Mouse (Mus musculus) stomach, postnatal 0 days (tissue): ENCODE measurements around the gene Thsd4. TPM values are rescaled to one million over a fixed set of nuclear protein-coding genes. Genes with fewer than 3 reads are reported as not detected.
A peak's percentile ranks its signal among the peaks of the same experiment; 100 is the strongest.
"Not testable (repeated sequence)": the region's sequence is repeated elsewhere in the genome, so short reads cannot be mapped to it uniquely, and the experiment has no call there.

Experiments
- ATAC-seq: fragments of 200-750 bp; cut with Nextera tagmentation; 2 replicates; pipeline ENCODE4 v1.8.0; 2017; ENCODE audit not compliant: low FRiP score, low TSS enrichment
- DNase-seq: peaks from one replicate; pipeline ENCODE4 v3.0.0-alpha.2; 2016; ENCODE audit warnings: low spot score
- H3K27ac ChIP-seq: fragments of 300-500 bp; sonication (generic); replicated peaks from 2 replicates; pipeline ENCODE4 v1.5.1; 2014; ENCODE audit warnings: mild to moderate bottlenecking, control low read depth
- H3K27me3 ChIP-seq: fragments of 300-500 bp; sonication (generic); 2 replicates; pipeline ENCODE4 v1.6.1; 2014; ENCODE audit warnings: low read length; ENCODE audit not compliant: control insufficient read depth, insufficient read depth
- H3K36me3 ChIP-seq: fragments of 300-500 bp; sonication (generic); 2 replicates; pipeline ENCODE4 v1.6.1; 2014; ENCODE audit warnings: low read length, mixed read lengths; ENCODE audit not compliant: control insufficient read depth, insufficient read depth
- H3K4me1 ChIP-seq: fragments of 300-500 bp; sonication (generic); replicated peaks from 2 replicates; pipeline ENCODE4 v1.6.1; 2014; ENCODE audit warnings: antibody characterized with exemption; ENCODE audit not compliant: control insufficient read depth, insufficient read depth
- H3K4me2 ChIP-seq: fragments of 300-500 bp; sonication (generic); replicated peaks from 2 replicates; pipeline ENCODE4 v1.6.1; 2014; ENCODE audit warnings: low read depth, mild to moderate bottlenecking, control low read depth, moderate library complexity
- H3K4me3 ChIP-seq: fragments of 300-500 bp; sonication (generic); 2 replicates; pipeline ENCODE4 v1.5.1; 2014; ENCODE audit warnings: low read depth, low read length, control low read depth
- H3K9ac ChIP-seq: fragments of 300-500 bp; sonication (generic); 2 replicates; pipeline ENCODE4 v1.6.1; 2014; ENCODE audit warnings: mild to moderate bottlenecking, low read length, control low read depth, mixed read lengths
- H3K9me3 ChIP-seq: fragments of 300-500 bp; sonication (generic); 2 replicates; pipeline ENCODE4 v1.6.1; 2016; ENCODE audit warnings: low read length; ENCODE audit not compliant: control insufficient read depth
- CTCF ChIP-seq: IDR thresholded peaks from 2 replicates; pipeline ENCODE4 v1.5.1; 2016; ENCODE audit warnings: antibody characterized with exemption, low read depth, mild to moderate bottlenecking, moderate library complexity
- EP300 ChIP-seq: optimal IDR thresholded peaks from 2 replicates; pipeline ENCODE3; 2016; ENCODE audit warnings: antibody characterized with exemption
- WGBS: fragments of 180-500 bp; shearing (Covaris S2); extraction: QIAGEN DNeasy Blood & Tissue Kit; methylation state at CpG from one replicate; pipeline ENCODE4 v1.1.7; 2014; 5-methylcytosine and 5-hydroxymethylcytosine counted together
- polyA plus RNA-seq: library from polyadenylated mRNA; unstranded; fragments of >200 nt; fragmentation: Nextera tagmentation; extraction: Ambion mirVana; gene quantifications from 2 replicates; pipeline ENCODE4 v1.2.1, GENCODE M21; 2015

Gene Thsd4
- polyA plus RNA-seq, 1 experiment from 2014 or later, result 10.7 TPM

DNA sequence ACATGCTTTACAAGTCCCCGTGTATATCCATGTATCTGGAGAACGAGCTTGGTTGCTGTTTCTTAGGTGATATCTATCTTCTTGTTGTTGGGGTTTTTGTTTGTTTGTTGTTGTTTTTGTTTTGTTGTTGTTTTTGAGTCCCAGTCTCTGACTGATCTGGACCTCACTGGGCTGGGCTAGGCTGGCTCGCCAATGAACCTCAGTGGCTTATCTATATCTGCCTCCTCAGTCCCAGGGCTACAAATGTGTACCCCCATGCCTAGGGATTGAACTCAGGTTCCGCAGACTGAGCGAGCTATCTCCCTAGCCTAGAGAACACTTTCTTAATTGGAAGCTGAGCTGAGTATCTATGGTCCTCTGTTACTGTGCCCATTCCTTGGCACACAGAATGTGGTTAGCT is 241.1 kb downstream of the Thsd4 start:
- WGBS, result 79% methylated on average over 5 of the region's 5 CpGs
- H3K36me3 ChIP-seq, result no peaks in the 10 kb centered on the region
- no peak for ATAC-seq
- TF ChIP-seq CTCF (no peak), EP300 (no peak)
- H3K4me1 ChIP-seq, result no peaks in the 10 kb centered on the region
- no peaks in the 10 kb centered on the region for H3K27me3 ChIP-seq
- H3K4me2 ChIP-seq, result no peak overlapping the region
- no peaks in the 10 kb centered on the region for H3K9me3 ChIP-seq
- no peak overlapping the region for H3K4me3 ChIP-seq
- no peak overlapping the region for H3K9ac ChIP-seq
- H3K27ac ChIP-seq, result peak overlapping the region; percentile 53; the same call in 1 of the 2 replicates
- no peak for DNase-seq

GRCm38 (mm10) chr9:60279556-60279955 is 242.3 kb downstream of the Thsd4 start:
- 60% methylated on average over 6 of the region's 6 CpGs for WGBS

GRCm38 (mm10) chr9:60276351-60276750 is 245.5 kb downstream of the Thsd4 start:
- H3K4me2 ChIP-seq, result no peak overlapping the region
- no peak overlapping the region for H3K27ac ChIP-seq
- H3K4me3 ChIP-seq, result no peak overlapping the region
- H3K4me1 ChIP-seq, result no peaks in the 10 kb centered on the region
- 22% methylated on average over 5 of the region's 5 CpGs for WGBS
- no peaks in the 10 kb centered on the region for H3K27me3 ChIP-seq
- H3K9ac ChIP-seq, result no peak overlapping the region
- no peak for DNase-seq
- H3K36me3 ChIP-seq, result no peaks in the 10 kb centered on the region
- no peak for TF ChIP-seq EP300
- TF ChIP-seq CTCF, result peak; percentile 75
- no peaks in the 10 kb centered on the region for H3K9me3 ChIP-seq
- ATAC-seq, result no peak

More at GRCm38 (mm10) chr9:60279556-60279955, 242.3 kb downstream of the Thsd4 start:
- Histone ChIP-seq H3K4me2 (no peak overlapping the region), H3K9me3 (no peaks in the 10 kb centered on the region), H3K27ac (no peak overlapping the region), H3K9ac (no peak overlapping the region), H3K4me1 (no peaks in the 10 kb centered on the region), H3K27me3 (no peaks in the 10 kb centered on the region), H3K36me3 (no peaks in the 10 kb centered on the region), H3K4me3 (no peak overlapping the region)
- no peak for DNase-seq
- TF ChIP-seq CTCF, result no peak
- TF ChIP-seq EP300, result no peak
- ATAC-seq, result no peak

DNA sequence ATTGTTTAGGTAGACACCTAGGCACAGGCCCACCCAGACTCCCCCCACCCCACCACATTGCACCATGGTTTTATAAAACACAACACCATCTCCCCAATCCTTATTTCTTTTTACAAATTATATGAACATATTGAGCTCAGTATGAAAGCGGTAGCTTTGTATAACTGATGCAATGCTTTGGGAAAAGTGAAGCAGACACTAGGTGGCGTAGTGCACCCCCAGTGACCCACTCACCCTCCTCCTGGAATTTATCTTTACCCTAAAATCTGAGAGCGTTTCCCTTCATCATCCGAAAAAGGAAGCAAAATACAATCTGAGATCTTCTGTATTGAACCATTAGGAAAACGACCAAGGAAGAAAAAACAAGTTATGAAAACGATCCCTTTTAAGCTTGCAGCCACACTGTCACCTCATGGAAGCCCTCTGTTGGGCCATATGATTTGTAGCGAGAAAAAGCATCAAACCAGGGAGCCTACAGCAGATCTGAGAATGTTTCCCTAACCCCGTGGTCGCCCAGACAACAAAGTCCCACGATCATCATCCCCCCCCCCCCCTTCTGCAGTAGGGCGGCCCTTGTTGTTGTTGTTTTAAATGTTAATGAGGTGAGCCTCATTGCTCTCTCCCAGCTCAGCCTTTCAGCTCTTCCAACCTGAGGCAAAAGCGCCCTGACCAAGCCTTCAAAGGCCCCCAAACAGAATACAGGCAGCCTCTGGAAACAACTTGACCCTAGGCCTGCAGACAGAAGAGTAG is 246.3 kb downstream of the Thsd4 start:
- Histone ChIP-seq H3K27ac (no peak overlapping the region), H3K4me1 (no peaks in the 10 kb centered on the region), H3K27me3 (no peaks in the 10 kb centered on the region), H3K9me3 (no peaks in the 10 kb centered on the region), H3K9ac (no peak overlapping the region), H3K36me3 (no peaks in the 10 kb centered on the region), H3K4me2 (no peak overlapping the region), H3K4me3 (no peak overlapping the region)
- DNase-seq (no peak), ATAC-seq (no peak)
- WGBS, result 44% methylated on average over 12 of the region's 12 CpGs
- TF ChIP-seq CTCF (peak; percentile 72), EP300 (no peak)

DNA sequence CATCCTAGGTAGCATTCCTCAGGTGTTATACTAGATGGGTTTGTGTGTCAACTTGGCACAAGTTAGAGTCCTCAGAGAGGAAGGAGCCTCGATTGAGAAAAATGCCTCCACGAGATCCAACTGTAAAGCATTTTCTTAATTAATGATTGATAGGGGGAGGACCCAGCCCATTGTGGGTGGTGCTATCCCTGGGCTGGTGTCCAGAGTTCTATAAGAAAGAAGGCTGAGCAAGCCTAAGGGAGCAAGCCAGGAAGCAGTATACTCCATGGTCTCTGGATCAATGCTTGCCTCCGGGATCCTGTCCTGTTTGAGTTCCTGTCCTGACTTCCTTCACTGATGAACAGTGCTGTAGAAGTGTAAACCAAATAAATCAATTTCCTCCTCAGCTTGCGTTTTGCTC is 247.3 kb downstream of the Thsd4 start:
- Histone ChIP-seq H3K4me2 (no peak overlapping the region), H3K4me3 (no peak overlapping the region), H3K27ac (no peak overlapping the region), H3K4me1 (no peaks in the 10 kb centered on the region), H3K36me3 (no peaks in the 10 kb centered on the region), H3K9ac (no peak overlapping the region), H3K27me3 (no peaks in the 10 kb centered on the region), H3K9me3 (no peaks in the 10 kb centered on the region)
- no peak for ATAC-seq
- 49% methylated on average over 4 of the region's 4 CpGs for WGBS
- no peak for DNase-seq
- TF ChIP-seq EP300 (no peak), CTCF (no peak)

DNA sequence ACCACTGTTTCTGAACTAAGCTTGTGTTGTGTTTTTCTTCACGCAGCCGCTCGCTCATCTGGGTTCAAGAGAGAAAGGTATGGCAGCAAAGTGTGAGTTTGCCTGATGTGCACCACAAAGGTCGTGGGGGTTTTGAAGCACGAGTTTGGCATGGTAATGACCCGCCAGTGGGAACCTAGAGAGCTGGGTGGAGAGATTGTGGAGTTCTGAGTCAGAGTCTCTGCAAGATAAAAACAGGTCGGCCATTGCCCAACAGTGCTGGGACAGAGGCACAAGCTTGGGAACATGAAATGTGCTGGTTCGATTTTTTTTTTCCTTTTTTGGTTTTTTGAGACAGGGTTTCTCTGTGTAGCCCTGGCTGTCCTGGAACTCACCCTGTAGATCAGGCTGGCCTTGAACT is 249.5 kb downstream of the Thsd4 start:
- ATAC-seq, result peak; percentile 21; the same call in 1 of the 2 replicates
- not testable (repeated sequence) for H3K9me3 ChIP-seq, H3K4me2 ChIP-seq, H3K27ac ChIP-seq, DNase-seq, H3K4me1 ChIP-seq, H3K9ac ChIP-seq, H3K27me3 ChIP-seq, H3K4me3 ChIP-seq, H3K36me3 ChIP-seq
- 79% methylated on average over 8 of the region's 8 CpGs for WGBS
